Mouse (Mus musculus) CH12.LX (cell line): Measurements from ENCODE around the gene Mcts2.

Source experiments
- JUND ChIP-seq: conservative IDR thresholded peaks from 2 replicates; pipeline ENCODE4 v1.6.1; 2011; ENCODE audit warnings: low read depth, low read length, improper control_type of control experiment
- MYC ChIP-seq: IDR thresholded peaks from 2 replicates; pipeline ENCODE4 v1.6.1; 2011; ENCODE audit warnings: low read depth, mild to moderate bottlenecking, improper control_type of control experiment, low read length
- POLR2A ChIP-seq: IDR thresholded peaks from 2 replicates; pipeline ENCODE4 v1.6.1; 2011; ENCODE audit warnings: low read depth, mild to moderate bottlenecking, improper control_type of control experiment, low read length
- POLR2AphosphoS2 ChIP-seq: IDR thresholded peaks from 2 replicates; pipeline ENCODE4 v1.6.1; 2011; ENCODE audit warnings: low read depth, low read length, improper control_type of control experiment
- SIN3A ChIP-seq: IDR thresholded peaks from 2 replicates; pipeline ENCODE4 v1.6.1; 2012; ENCODE audit warnings: low read length, improper control_type of control experiment, inconsistent platforms
- UBTF ChIP-seq: IDR thresholded peaks from 2 replicates; pipeline ENCODE4 v1.6.1; 2012; ENCODE audit warnings: low read depth, mild to moderate bottlenecking, inconsistent platforms, low read length, improper control_type of control experiment, moderate library complexity
- USF2 ChIP-seq: conservative IDR thresholded peaks from 2 replicates; pipeline ENCODE4 v1.6.1; 2011; ENCODE audit warnings: low read depth, low read length, improper control_type of control experiment

GRCm38 (mm10) chr2:152700138-152700537 lies 13.3 kb downstream of the Mcts2 start:
- TF ChIP-seq JUND = no peak
- no peak for TF ChIP-seq POLR2AphosphoS2
- TF ChIP-seq UBTF = no peak
- no peak for TF ChIP-seq SIN3A
- TF ChIP-seq POLR2A = no peak
- no peak for TF ChIP-seq USF2
- TF ChIP-seq MYC = no peak
